Mouse (Mus musculus): ENCODE measurements around the gene Ranbp9. TPM values are rescaled to one million over a fixed set of nuclear protein-coding genes. Genes with fewer than 3 reads are reported as not detected.

Ranbp9 gene
- total and polyA plus RNA-seq, 3 experiments = 17.1 to 25.9 TPM; not detected in 1

DNA sequence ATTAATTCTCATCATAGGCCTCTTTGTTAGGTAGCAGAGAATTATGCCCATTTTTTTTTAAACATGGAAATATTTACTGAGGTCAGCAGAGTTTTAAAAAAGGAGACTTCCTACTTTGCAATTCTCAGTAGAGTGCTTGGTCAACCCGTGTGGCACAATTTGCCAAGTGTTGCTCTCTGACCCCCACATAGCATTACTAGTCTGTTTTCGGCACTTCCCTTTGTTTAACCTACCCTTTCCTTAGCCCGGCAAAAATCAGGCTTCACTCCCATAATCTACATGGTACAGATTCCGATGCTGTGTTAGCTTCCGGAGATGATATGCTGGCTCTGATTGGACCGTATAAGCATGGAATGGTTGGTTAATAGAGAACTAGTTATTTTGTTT lies 770 bp upstream of the Ranbp9 start:
- Histone ChIP-seq H3K27me3 (ENCODE audit: control insufficient read depth in 1 of 2, insufficient read depth in 2 of 2, low read length in 2 of 2) (no peaks in the 10 kb centered on the region; a peak in 1 of 4 replicates), H3K4me3 (ENCODE audit: control insufficient read depth in 1 of 2, insufficient read depth in 1 of 2, low read depth in 2 of 2, low read length in 2 of 2) (peak overlapping the region; percentile 88 to 97), H3K27ac (ENCODE audit: control insufficient read depth, low read depth, low read length) (no peak overlapping the region), H3K4me1 (ENCODE audit: control insufficient read depth in 1 of 2, insufficient read depth in 2 of 2, low read length in 2 of 2) (peaks cover 15 to 22% of the 10 kb centered on the region in 2 experiments), H3K9ac (ENCODE audit: control insufficient read depth, low read depth, low read length, poor library complexity, severe bottlenecking) (peak overlapping the region; percentile 95), H3K79me2 (ENCODE audit: control insufficient read depth, insufficient read depth, low read length, poor library complexity) (peaks cover 37% of the 10 kb centered on the region), H3K9me3 (replicated peaks; ENCODE audit: insufficient read depth, low read length) (no peaks in the 10 kb centered on the region), H3K36me3 (ENCODE audit: control insufficient read depth in 1 of 2, insufficient read depth in 2 of 2, low read length in 2 of 2) (peaks cover 0 to 29% of the 10 kb centered on the region in 2 experiments; a peak in 2 of 4 replicates)
- TF ChIP-seq ZC3H11A (IDR thresholded peaks at IDR 0.05; ENCODE audit: low read depth, low read length) = no peak
- no peak for TF ChIP-seq GABPA (IDR thresholded peaks at IDR 0.05; ENCODE audit: low read depth, low read length)
- no peak for TF ChIP-seq GATA1 (IDR thresholded peaks at IDR 0.05; ENCODE audit: low read depth, low read length)
- no peak for TF ChIP-seq TCF12 (IDR thresholded peaks at IDR 0.05; ENCODE audit: low read depth, low read length)
- no peak for TF ChIP-seq POLR2AphosphoS2 (IDR thresholded peaks at IDR 0.05; ENCODE audit: low read length)
- TF ChIP-seq E2F4 (IDR thresholded peaks at IDR 0.05; ENCODE audit: borderline replicate concordance, low read depth, low read length) = no peak
- TF ChIP-seq MYC (IDR thresholded peaks at IDR 0.05; ENCODE audit: low read depth, low read length) = no peak
- TF ChIP-seq MAZ (IDR thresholded peaks at IDR 0.05; ENCODE audit: low read depth, low read length) = no peak
- TF ChIP-seq MAX (IDR thresholded peaks at IDR 0.05; ENCODE audit: low read length) = no peak
- TF ChIP-seq KAT2A (conservative IDR thresholded peaks at IDR 0.05; ENCODE audit: low read depth, low read length) = no peak
- TF ChIP-seq RAD21 (IDR thresholded peaks at IDR 0.05; ENCODE audit: low read depth, low read length) = no peak
- no peak for TF ChIP-seq ZNF384 (IDR thresholded peaks at IDR 0.05; ENCODE audit: low read depth, low read length)
- no peak for TF ChIP-seq SMC3 (IDR thresholded peaks at IDR 0.05; ENCODE audit: low read depth, low read length)
- TF ChIP-seq NELFE (IDR thresholded peaks at IDR 0.05; ENCODE audit: low read depth, low read length) = no peak
- TF ChIP-seq TBP (IDR thresholded peaks at IDR 0.05; ENCODE audit: low read depth, low read length) = no peak
- TF ChIP-seq JUND (IDR thresholded peaks at IDR 0.05; ENCODE audit: low read depth, low read length) = no peak
- TF ChIP-seq UBTF (IDR thresholded peaks at IDR 0.05; ENCODE audit: borderline replicate concordance, insufficient read depth, low read depth, low read length) = no peak
- TF ChIP-seq EP300 (IDR thresholded peaks at IDR 0.05; ENCODE audit: low read depth in 1 of 2, low read length in 2 of 2) = no peak
- no peak for DNase-seq (ENCODE audit: low read depth, low spot score)

DNA sequence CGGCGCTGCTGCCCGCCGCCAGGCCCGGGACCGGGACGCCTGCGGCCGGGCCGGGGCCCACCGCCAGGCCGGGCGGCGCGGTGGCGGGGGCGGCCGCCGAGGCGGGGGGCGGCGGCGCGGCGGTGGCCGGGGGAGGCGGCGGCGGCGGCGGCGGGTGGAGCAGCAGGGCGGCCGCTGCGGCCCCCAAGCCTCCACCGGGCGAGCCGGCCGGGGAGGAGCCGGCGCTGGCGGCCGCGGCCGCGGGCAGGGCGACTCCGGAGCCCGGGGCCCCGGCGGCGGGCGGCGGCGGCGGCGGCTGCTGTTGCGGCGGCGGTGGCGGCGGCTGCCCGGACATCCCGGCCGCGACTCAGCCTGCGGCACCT lies 506 bp downstream of the Ranbp9 start:
- H3K9me3 ChIP-seq (replicated peaks; ENCODE audit: insufficient read depth, low read length) = no peaks in the 10 kb centered on the region
- TF ChIP-seq HCFC1 (IDR thresholded peaks at IDR 0.05; ENCODE audit: low read depth, low read length) = no peak
- no peak for TF ChIP-seq ZKSCAN1 (IDR thresholded peaks at IDR 0.05; ENCODE audit: low read depth, low read length)
- no peak for TF ChIP-seq TCF12 (IDR thresholded peaks at IDR 0.05; ENCODE audit: low read depth, low read length)
- TF ChIP-seq ELF1 (IDR thresholded peaks at IDR 0.05; ENCODE audit: low read depth, low read length) = no peak
- TF ChIP-seq GATA1 (IDR thresholded peaks at IDR 0.05; ENCODE audit: low read depth, low read length) = no peak
- TF ChIP-seq CHD2 (IDR thresholded peaks at IDR 0.05; ENCODE audit: low read length) = no peak
- TF ChIP-seq SMC3 (IDR thresholded peaks at IDR 0.05; ENCODE audit: low read depth, low read length) = no peak
- no peak for TF ChIP-seq CHD1 (IDR thresholded peaks at IDR 0.05; ENCODE audit: low read depth, low read length)
- TF ChIP-seq POLR2AphosphoS2 (IDR thresholded peaks at IDR 0.05; ENCODE audit: low read length) = no peak
- no peak for TF ChIP-seq USF1 (IDR thresholded peaks at IDR 0.05; ENCODE audit: low read depth, low read length)
- TF ChIP-seq CTCF (IDR thresholded peaks at IDR 0.05 in 2 of 3, conservative IDR thresholded peaks at IDR 0.05 in 1 of 3; ENCODE audit: control insufficient read depth in 1 of 3, insufficient read depth in 1 of 3, low read depth in 2 of 3, low read length in 3 of 3, poor library complexity in 1 of 3, severe bottlenecking in 1 of 3) = no peak
- TF ChIP-seq POLR2A (IDR thresholded peaks at IDR 0.05; ENCODE audit: control insufficient read depth in 1 of 2, insufficient read depth in 1 of 2, low read depth in 1 of 2, low read length in 2 of 2, poor library complexity in 1 of 2) = no peak
- no peak for TF ChIP-seq MYB (IDR thresholded peaks at IDR 0.05; ENCODE audit: low read depth, low read length)
- TF ChIP-seq KAT2A (conservative IDR thresholded peaks at IDR 0.05; ENCODE audit: low read depth, low read length) = no peak
- TF ChIP-seq TBP (IDR thresholded peaks at IDR 0.05; ENCODE audit: low read depth, low read length) = no peak
- TF ChIP-seq ZNF384 (IDR thresholded peaks at IDR 0.05; ENCODE audit: low read depth, low read length) = no peak
- no peak for TF ChIP-seq NRF1 (IDR thresholded peaks at IDR 0.05; ENCODE audit: insufficient read depth, low read depth, low read length, poor library complexity, severe bottlenecking)
- no peak for TF ChIP-seq ETS1 (IDR thresholded peaks at IDR 0.05; ENCODE audit: low read depth, low read length)
- TF ChIP-seq RAD21 (IDR thresholded peaks at IDR 0.05; ENCODE audit: low read depth, low read length) = no peak
- no peak for TF ChIP-seq MXI1 (IDR thresholded peaks at IDR 0.05; ENCODE audit: low read depth, low read length)
- H3K27ac ChIP-seq (ENCODE audit: control insufficient read depth, low read depth, low read length) = peak overlapping the region; percentile 87; the same call in 1 of the 2 replicates
- no peak for DNase-seq (ENCODE audit: low read depth, low spot score)
- peaks cover 15 to 22% of the 10 kb centered on the region in 2 experiments for H3K4me1 ChIP-seq (ENCODE audit: control insufficient read depth in 1 of 2, insufficient read depth in 2 of 2, low read length in 2 of 2)
- H3K9ac ChIP-seq (ENCODE audit: control insufficient read depth, low read depth, low read length, poor library complexity, severe bottlenecking) = peak overlapping the region; percentile 98
- peaks cover 0 to 29% of the 10 kb centered on the region in 2 experiments; a peak in 2 of 4 replicates for H3K36me3 ChIP-seq (ENCODE audit: control insufficient read depth in 1 of 2, insufficient read depth in 2 of 2, low read length in 2 of 2)
- H3K27me3 ChIP-seq (ENCODE audit: control insufficient read depth in 1 of 2, insufficient read depth in 2 of 2, low read length in 2 of 2) = no peaks in the 10 kb centered on the region; a peak in 1 of 4 replicates
- H3K79me2 ChIP-seq (ENCODE audit: control insufficient read depth, insufficient read depth, low read length, poor library complexity) = peaks cover 49% of the 10 kb centered on the region
- H3K4me3 ChIP-seq (ENCODE audit: control insufficient read depth in 1 of 2, insufficient read depth in 1 of 2, low read depth in 2 of 2, low read length in 2 of 2) = peak overlapping the region; percentile 78 to 99
